Mouse (Mus musculus): ENCODE measurements around the gene Nav2. TPM values are rescaled to one million over a fixed set of nuclear protein-coding genes. Genes with fewer than 3 reads are reported as not detected.

Nav2 gene
- total and polyA plus RNA-seq, 3 experiments = under 0.01 TPM; not detected in 2

GRCm38 (mm10) chr7:49490814-49491213, 582.3 kb downstream of the Nav2 start:
- peaks cover 0 to 12% of the 10 kb centered on the region in 2 experiments; a peak in 2 of 4 replicates for H3K4me1 ChIP-seq (ENCODE audit: control insufficient read depth in 1 of 2, insufficient read depth in 2 of 2)
- no peak overlapping the region for H3K4me2 ChIP-seq (ENCODE audit: insufficient read depth, low read depth, poor library complexity, severe bottlenecking)
- no peak for TF ChIP-seq BHLHE40 (IDR thresholded peaks at IDR 0.05; ENCODE audit: low read depth, low read length)
- TF ChIP-seq MYC (IDR thresholded peaks at IDR 0.05; ENCODE audit: low read depth, low read length) = no peak
- TF ChIP-seq ZMIZ1 (IDR thresholded peaks at IDR 0.05; ENCODE audit: low read depth, low read length) = no peak
- no peak for TF ChIP-seq MAZ (IDR thresholded peaks at IDR 0.05; ENCODE audit: low read depth, low read length)
- TF ChIP-seq MAX (IDR thresholded peaks at IDR 0.05; ENCODE audit: low read length) = no peak
- no peak for TF ChIP-seq MXI1 (IDR thresholded peaks at IDR 0.05; ENCODE audit: low read depth, low read length)
- no peak for TF ChIP-seq CHD1 (IDR thresholded peaks at IDR 0.05; ENCODE audit: low read depth, low read length)
- no peak for TF ChIP-seq SIN3A (IDR thresholded peaks at IDR 0.05; ENCODE audit: low read length)
- TF ChIP-seq TBP (conservative IDR thresholded peaks at IDR 0.05; ENCODE audit: low read depth, low read length) = no peak
- no peak for TF ChIP-seq NRF1 (IDR thresholded peaks at IDR 0.05; ENCODE audit: low read depth, low read length)
- TF ChIP-seq EP300 (IDR thresholded peaks at IDR 0.05; ENCODE audit: low read length) = no peak
- DNase-seq (ENCODE audit: extremely low read depth) = no peak
- dilution Hi-C loops (cut with MboI; ENCODE audit: extremely low pct_ligation_motif_present, extremely low pct_unique_long_range_greater_than_20kb, low sequenced_read_pairs) = no loop called here
- H3K9ac ChIP-seq (ENCODE audit: insufficient read depth, low read depth) = no peak overlapping the region
- in situ Hi-C loops (cut with MboI; ENCODE audit: low pct_ligation_motif_present, low pct_unique_long_range_greater_than_20kb, low sequenced_read_pairs) = no loop called here
- peaks cover under 1% of the 10 kb centered on the region for H3K27me3 ChIP-seq (replicated peaks)
- no peaks in the 10 kb centered on the region for H3K79me2 ChIP-seq (replicated peaks; ENCODE audit: control insufficient read depth, extremely low read depth, insufficient read depth, poor library complexity, severe bottlenecking)
- H3K27ac ChIP-seq (ENCODE audit: insufficient read depth, low read depth) = no peak overlapping the region
- H3K4me3 ChIP-seq (replicated peaks in 1 of 3; ENCODE audit: low read depth in 2 of 3, low read length in 2 of 3, poor library complexity in 1 of 3) = no peak overlapping the region
- no peaks in the 10 kb centered on the region for H3K36me3 ChIP-seq (replicated peaks in 1 of 2; ENCODE audit: control insufficient read depth in 1 of 2, insufficient read depth in 1 of 2, low read length in 1 of 2)
- H3K9me3 ChIP-seq (replicated peaks; ENCODE audit: low read length) = no peaks in the 10 kb centered on the region

- Histone ChIP-seq H3K4me1 (ENCODE audit: control insufficient read depth in 1 of 2, insufficient read depth in 2 of 2) (peaks cover 0 to 23% of the 10 kb centered on the region in 2 experiments; a peak in 2 of 4 replicates), H3K4me2 (ENCODE audit: insufficient read depth, low read depth, poor library complexity, severe bottlenecking) (no peak overlapping the region), H3K9me3 (replicated peaks; ENCODE audit: low read length) (no peaks in the 10 kb centered on the region), H3K36me3 (replicated peaks in 1 of 2; ENCODE audit: control insufficient read depth in 1 of 2, insufficient read depth in 1 of 2, low read length in 1 of 2) (no peaks in the 10 kb centered on the region), H3K79me2 (replicated peaks; ENCODE audit: control insufficient read depth, extremely low read depth, insufficient read depth, poor library complexity, severe bottlenecking) (no peaks in the 10 kb centered on the region), H3K27ac (ENCODE audit: insufficient read depth, low read depth) (no peak overlapping the region), H3K27me3 (replicated peaks) (peaks cover 3% of the 10 kb centered on the region), H3K9ac (ENCODE audit: insufficient read depth, low read depth) (no peak overlapping the region), H3K4me3 (replicated peaks in 1 of 3; ENCODE audit: low read depth in 2 of 3, low read length in 2 of 3, poor library complexity in 1 of 3) (no peak overlapping the region)
- TF ChIP-seq MAFK (IDR thresholded peaks at IDR 0.05; ENCODE audit: insufficient replicate concordance, low read length) = no peak
- no peak for TF ChIP-seq CHD2 (IDR thresholded peaks at IDR 0.05; ENCODE audit: low read length)
- in situ Hi-C loops (cut with MboI; ENCODE audit: low pct_ligation_motif_present, low pct_unique_long_range_greater_than_20kb, low sequenced_read_pairs) (no loop called here), dilution Hi-C loops (cut with MboI; ENCODE audit: extremely low pct_ligation_motif_present, extremely low pct_unique_long_range_greater_than_20kb, low sequenced_read_pairs) (no loop called here)
- DNase-seq (ENCODE audit: extremely low read depth) = no peak
Measured at GRCm38 (mm10) chr7:49492622-49493021, 584.1 kb downstream of the Nav2 start.

GRCm38 (mm10) chr7:49493210-49493609, 584.7 kb downstream of the Nav2 start:
- Histone ChIP-seq H3K4me1 (ENCODE audit: control insufficient read depth in 1 of 2, insufficient read depth in 2 of 2) (peaks cover 0 to 23% of the 10 kb centered on the region in 2 experiments; a peak in 2 of 4 replicates), H3K27ac (ENCODE audit: insufficient read depth, low read depth) (no peak overlapping the region), H3K9me3 (replicated peaks; ENCODE audit: low read length) (no peaks in the 10 kb centered on the region), H3K79me2 (replicated peaks; ENCODE audit: control insufficient read depth, extremely low read depth, insufficient read depth, poor library complexity, severe bottlenecking) (no peaks in the 10 kb centered on the region), H3K4me2 (ENCODE audit: insufficient read depth, low read depth, poor library complexity, severe bottlenecking) (no peak overlapping the region), H3K4me3 (replicated peaks in 1 of 3; ENCODE audit: low read depth in 2 of 3, low read length in 2 of 3, poor library complexity in 1 of 3) (no peak overlapping the region), H3K9ac (ENCODE audit: insufficient read depth, low read depth) (no peak overlapping the region), H3K36me3 (replicated peaks in 1 of 2; ENCODE audit: control insufficient read depth in 1 of 2, insufficient read depth in 1 of 2, low read length in 1 of 2) (no peaks in the 10 kb centered on the region), H3K27me3 (replicated peaks) (peaks cover 3% of the 10 kb centered on the region)
- in situ Hi-C loops (cut with MboI; ENCODE audit: low pct_ligation_motif_present, low pct_unique_long_range_greater_than_20kb, low sequenced_read_pairs) (no loop called here), dilution Hi-C loops (cut with MboI; ENCODE audit: extremely low pct_ligation_motif_present, extremely low pct_unique_long_range_greater_than_20kb, low sequenced_read_pairs) (no loop called here)
- peak; percentile 27 for DNase-seq (ENCODE audit: extremely low read depth)
- TF ChIP-seq CHD1 (IDR thresholded peaks at IDR 0.05; ENCODE audit: low read depth, low read length) = no peak
- TF ChIP-seq CTCF (conservative IDR thresholded peaks at IDR 0.05 in 1 of 2, IDR thresholded peaks at IDR 0.05 in 1 of 2; ENCODE audit: low read depth in 2 of 2, low read length in 2 of 2) = peak; percentile 68 to 85
- TF ChIP-seq RAD21 (IDR thresholded peaks at IDR 0.05; ENCODE audit: low read depth, low read length) = peak; percentile 46
- no peak for TF ChIP-seq MAX (IDR thresholded peaks at IDR 0.05; ENCODE audit: low read length)
- TF ChIP-seq MAFK (IDR thresholded peaks at IDR 0.05; ENCODE audit: insufficient replicate concordance, low read length) = no peak
- TF ChIP-seq BHLHE40 (IDR thresholded peaks at IDR 0.05; ENCODE audit: low read depth, low read length) = no peak
- peak; percentile 53 for TF ChIP-seq SMC3 (IDR thresholded peaks at IDR 0.05; ENCODE audit: low read depth, low read length)
